Mouse (Mus musculus) liver, adult (tissue): ENCODE results near the gene Fcrlb.

Source experiments
- GATA4 ChIP-seq: IDR thresholded peaks from 2 replicates; pipeline ENCODE4 v1.6.1; 2014; ENCODE audit warnings: mild to moderate bottlenecking, low read length; ENCODE audit not compliant: insufficient replicate concordance

Gene Fcrlb

DNA sequence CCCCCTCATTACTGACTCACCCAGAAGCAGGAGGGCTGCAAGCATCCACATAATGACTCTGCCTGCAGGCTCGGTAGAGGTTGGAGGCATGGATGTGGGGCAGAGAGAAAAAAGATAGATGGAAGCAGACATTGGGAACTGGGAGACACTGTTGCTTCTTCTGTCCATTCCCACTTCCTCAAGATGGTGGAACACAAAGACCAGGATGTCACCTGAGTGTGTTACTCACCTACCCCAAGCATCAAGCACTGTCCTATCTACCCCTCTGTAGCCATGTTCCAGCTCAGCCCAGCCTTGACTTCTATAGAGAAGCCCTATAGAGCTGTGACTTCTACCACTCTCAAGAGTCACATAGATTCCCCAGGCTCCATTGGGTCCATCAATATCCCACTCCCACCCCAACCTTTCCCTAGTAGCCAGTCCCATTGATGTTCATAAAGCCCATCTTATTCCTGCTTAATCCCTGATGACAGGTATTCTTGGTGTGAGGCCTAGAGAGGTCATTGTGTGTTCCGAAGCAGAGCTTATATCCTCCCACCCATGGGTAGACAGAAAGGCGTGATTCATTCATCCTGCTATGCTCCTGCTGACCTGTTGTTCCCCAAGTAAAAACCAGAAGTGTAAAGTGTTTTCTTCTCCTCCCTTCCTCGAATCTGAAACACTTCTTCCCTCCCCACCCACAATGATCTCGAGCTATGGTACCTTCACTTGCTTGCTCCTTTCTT is at the start of gene Fcrlb:
Gene Fcrlb (minus strand): TSS at position 51 of the 725 bp plus-strand sequence.
- TF ChIP-seq GATA4: no peak

DNA sequence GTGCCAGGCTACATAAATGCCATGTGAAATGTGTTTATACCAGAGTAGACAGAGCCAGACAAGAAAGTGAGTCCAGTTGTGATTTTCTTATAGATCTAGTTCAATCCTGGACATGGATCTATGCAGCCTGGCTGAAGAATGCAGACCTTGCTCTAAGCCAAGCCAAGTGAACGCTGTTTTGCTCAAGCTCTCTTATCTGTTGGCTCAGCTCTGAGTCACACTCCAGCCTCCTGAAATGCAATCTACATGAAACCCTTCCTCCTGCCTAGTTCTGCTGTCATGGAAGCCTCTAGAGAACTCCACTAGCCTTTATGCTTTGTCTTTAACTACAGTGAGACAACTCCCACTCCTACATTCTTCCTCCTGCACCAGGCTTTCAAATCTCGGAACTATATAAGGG is 49.6 kb upstream of the Fcrlb start:
- TF ChIP-seq GATA4: peak; percentile 57; the same call in 1 of the 2 replicates

DNA sequence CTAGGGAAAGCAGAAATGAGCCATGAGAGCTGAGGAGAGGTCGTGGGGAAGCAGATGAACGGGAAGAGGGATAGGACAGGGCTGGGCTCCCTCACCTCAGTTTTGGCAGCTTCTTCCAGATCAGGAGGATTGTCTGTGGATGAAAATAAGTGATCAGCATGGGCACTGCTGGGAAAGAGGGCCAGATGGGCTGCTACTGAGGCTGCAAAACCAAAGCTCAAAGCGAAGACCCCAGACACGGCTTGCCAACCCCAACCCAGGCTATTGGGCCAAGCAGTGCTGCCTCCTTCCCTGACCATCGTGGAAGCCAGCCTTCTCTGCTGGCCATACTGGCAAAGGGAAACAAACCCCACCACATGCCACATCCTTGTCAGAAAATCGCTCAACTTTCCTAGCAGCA is 48.4 kb upstream of the Fcrlb start:
- TF ChIP-seq GATA4: no peak

DNA sequence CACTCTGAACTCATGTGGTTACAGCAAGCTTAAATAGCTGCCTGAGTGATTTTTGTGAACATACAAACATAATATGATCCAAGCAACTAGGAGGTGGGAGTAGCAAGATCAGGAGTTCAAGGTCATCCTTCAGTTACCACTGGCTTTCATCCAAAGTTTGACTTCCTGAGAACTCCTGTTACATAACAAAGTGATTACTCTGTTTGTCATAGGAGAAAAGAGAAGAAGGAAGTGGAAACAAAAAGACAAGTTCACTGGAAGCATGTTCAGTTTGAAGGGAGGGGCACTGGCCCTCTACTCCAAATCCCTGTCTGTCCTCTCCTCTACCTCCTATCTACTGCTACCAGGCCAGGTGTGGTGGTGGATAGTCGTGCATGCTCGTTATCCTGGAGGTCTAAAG is 47.0 kb upstream of the Fcrlb start:
- TF ChIP-seq GATA4: no peak

DNA sequence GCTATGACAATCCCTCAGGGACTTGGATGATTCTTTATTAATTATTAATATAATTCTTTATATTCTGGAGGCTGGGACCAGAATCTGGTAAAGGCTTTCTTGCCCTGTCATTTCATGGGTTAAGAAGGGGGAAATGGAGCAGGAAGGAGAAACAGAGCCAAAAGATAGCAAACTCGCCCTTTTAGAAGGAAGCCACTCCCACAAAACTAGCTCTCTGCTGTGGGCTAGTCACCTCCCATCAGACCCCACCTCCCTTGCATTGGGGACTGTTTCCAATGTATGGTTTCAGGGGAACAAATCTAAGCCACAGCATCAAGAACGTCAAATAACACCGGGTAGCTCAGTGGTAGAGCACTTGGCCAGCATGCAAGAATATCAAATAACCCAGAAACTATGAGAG is 45.5 kb upstream of the Fcrlb start:
- peak; percentile 39; the same call in 1 of the 2 replicates for TF ChIP-seq GATA4

DNA sequence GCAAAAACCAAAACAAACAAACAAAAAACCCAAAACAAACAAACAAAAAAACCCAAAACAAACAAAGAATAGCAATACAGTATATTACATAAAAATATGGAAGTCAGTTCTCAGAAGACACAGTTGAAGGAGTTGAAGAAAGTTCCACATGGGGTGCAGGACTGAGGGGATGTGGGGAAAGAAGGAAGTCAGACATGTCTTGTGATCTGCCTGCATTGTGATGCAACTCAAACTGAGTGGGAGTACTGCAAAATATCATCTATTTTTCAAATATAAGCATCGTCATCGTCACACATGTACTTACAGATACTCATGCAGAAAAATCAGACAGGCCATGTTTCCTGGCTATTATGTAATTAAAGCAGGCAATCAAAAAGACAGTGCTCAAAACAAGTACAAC is 40.5 kb upstream of the Fcrlb start:
- no peak for TF ChIP-seq GATA4

DNA sequence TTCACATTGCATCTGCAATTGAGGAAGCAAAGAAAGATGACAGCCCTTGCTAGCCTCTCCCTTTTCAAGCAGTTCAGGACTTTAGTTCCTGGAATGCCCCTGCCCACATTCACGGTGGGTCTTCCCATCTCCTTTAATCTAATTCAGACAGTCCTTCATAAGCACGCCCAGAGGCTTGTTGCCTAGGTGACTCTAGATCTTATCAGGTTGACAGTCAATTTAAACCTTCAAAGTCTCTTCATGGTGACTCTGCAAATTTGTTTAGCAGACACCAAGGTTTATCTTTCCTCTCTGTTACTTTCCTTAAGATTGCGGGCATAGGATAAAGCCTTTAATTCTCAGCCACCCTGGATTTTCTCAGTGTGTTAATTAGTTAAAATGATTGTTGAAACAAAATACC is 38.0 kb upstream of the Fcrlb start:
- no peak for TF ChIP-seq GATA4

DNA sequence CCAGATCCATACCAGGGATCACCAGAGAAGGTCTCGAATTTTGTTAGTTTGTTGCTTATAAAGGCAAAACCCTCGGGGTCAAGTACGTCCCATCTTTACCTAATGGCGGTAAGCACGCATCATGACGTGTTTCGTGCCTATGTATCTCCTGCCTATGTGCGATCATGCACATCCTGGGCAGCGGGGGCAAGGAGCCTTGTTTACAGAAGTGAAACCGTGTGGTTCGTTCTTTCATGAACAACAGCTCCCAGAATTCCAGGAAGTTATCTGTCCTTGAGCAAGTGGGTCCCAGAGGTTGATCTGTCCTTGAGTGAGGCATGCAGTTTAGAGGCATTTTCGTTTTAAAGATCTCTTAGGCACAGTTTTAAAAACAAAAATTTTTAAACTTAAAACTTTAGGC is 26.5 kb upstream of the Fcrlb start:
- no peak for TF ChIP-seq GATA4

DNA sequence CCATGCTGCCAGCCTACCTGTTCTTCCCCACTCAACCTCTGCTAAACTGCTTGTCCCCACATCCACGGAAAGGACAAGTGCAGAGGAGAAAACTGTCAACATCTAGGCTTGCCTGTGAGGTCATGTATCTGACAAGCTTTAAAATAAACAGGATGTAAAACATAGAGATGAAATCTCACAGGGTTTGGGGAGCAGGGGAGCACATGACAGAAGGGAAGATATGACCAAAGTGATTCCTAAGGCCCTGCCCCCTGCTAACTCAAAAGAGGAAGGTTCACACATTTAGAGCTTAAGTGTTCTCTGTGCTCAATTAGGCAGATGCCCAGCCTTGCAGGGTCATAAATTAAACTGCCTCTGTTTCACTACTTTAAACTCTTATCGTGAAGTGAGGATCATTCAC is 21.6 kb upstream of the Fcrlb start:
- TF ChIP-seq GATA4: no peak

DNA sequence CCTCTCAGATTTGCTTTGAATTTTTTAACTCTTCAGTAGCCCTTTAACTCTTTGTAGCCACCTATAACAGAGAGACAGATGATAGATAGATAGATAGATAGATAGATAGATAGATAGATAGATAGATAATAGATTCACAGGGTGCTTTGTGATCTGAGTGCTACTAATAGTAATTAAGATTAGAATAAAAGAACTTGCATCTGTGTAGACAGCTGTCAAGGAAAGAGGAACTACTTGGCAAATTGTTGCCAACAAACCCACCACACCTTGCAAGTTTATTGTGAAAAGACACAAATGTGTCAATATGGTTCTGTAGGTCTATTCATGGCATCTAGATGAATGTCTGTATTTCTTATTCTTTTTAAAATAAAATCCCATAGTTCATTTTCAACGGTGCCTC is 21.2 kb upstream of the Fcrlb start:
- no peak for TF ChIP-seq GATA4

DNA sequence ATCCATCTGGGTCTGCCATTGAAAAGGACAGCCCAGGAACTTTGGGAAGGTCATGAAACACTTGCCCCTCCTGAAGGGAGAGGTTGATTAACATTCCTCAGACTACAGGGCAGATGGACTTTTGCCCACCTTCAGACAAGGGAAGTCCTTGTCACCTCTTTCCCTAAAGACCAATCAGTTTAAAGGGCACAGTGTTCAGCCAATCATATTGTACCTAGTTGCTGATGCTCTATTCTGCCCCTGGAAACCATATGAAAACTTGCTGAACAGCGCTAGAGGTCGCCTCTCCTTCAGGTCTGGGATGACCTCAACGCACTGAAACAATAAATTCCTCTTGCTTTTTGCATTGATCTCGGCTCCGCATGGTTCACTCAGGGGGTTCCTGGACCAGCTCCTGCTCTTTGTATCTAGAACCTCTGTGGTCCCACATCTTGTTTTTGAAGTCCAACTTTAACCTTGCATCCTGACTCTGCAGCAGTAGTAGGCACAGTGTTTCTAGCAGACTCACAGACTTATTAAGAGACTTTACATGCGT is 20.7 kb upstream of the Fcrlb start:
- TF ChIP-seq GATA4: no peak

DNA sequence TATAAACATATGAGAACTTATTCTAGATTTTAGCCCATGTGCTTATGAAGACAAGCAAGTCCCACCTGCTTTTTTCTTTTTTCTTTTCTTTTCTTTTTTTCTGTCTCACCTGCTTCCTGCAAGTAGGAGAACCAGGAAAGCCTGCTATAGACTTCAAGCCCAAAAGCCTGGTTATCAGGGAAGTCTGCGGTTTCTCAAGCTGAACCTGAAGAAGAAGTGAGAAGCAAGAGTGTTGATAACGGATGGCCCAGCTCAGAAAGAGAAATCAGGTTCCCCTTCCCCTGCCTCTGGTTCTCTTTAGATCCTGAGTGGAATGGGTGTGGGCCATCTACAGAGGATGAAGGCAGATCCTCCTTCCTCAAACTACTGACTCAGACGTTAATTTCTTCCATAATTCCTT is 19.3 kb upstream of the Fcrlb start:
- TF ChIP-seq GATA4: no peak

DNA sequence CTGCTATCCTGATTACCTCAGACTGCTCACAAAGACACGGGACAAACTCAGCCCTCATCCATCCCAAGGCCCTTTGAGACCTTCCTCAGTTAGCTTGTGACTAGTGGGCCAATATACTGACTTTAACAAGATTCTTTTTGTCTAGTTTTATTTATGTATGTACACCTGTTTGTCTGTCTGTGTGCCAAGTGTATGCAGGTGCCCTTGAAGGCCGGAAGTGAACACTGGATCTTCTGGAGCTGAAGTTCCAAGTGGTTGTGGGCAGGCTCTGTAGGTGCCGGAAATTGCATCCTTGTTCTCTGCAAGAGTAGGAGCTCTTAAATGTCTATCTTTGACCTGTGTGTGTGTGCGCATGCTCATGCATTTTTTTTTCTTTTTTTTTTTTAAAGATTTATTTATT is 16.5 kb upstream of the Fcrlb start:
- TF ChIP-seq GATA4: no peak

DNA sequence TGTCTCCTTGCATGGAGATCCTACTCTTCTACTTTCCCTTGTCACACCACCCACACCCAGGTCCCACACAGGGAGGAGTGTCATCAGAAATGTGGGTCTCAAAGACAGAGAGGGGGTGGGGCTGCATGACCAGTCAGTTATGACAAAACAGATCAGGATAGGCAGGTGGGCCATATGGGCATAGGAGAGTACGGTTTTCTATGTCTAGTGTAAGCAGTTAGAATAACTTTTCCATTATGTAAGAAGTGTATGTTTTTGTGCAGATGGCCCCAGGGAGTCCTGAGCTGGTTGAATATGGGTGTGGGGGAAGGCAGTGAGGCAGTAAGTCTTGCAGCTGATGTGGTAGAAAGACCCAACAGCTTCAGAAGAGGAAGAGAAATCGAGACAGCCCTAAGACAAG is 15.7 kb upstream of the Fcrlb start:
- TF ChIP-seq GATA4: no peak

DNA sequence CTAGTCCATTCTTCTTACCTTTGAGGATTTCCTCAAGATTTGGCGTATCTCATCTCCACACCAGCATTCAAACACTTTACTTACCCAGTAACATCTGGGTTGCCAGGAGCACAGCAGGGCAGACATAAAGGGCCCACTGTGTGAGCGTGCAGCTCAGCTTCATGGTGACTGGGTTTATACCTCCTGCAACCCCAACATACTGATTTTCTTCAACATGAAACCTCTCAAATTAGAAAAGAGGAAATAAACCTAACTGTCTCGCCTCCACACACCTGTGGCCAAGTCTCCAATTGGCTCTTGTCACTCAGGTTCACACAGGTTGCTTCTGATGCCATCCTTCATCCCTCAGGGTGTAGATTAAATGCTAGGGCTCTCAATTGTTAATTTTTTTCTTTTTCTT is 14.6 kb upstream of the Fcrlb start, which contains the start of gene Fcrla:
Gene Fcrla (minus strand): TSS at position 206 of the 400 bp plus-strand sequence.
- TF ChIP-seq GATA4: no peak

DNA sequence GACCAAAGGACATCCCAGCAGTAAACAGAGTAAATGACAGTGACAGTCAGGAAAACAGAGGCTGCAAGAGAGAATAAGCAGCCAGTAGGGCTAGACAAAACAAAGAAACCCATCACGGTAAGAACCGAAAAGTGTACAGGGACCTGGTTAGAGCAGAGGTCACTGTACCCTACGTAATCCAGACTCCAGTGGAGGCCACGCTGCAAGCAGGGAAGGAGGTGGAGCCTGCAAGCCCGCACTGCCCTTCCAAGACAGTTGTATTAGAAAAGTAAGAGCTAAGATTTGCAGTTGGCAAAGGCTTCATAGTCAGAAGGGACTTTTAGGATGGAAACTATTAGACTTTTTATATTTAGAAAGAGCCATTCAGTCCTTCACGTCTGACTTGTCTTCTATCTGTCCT is 14.2 kb upstream of the Fcrlb start:
- TF ChIP-seq GATA4: no peak

DNA sequence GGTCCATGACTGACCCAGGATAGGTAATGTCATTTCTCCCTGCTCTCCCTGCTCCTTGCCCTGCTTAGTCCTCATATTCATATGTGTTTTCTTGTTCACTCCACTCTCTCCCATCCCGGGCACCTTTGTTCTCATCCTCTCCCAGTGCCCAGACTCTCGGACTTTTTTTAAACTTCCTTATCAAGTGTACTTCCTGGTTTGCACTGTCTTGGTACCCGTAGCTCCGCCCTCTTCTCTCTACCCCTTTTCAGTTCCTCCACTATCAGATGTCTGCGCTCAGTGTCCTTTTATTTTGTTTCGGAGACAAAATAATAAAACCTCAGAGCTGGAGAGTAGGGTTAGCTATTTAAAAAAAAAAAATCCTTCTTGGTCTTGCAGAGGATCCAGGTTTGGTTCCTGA is 11.7 kb upstream of the Fcrlb start:
- peak; percentile 24; the same call in 1 of the 2 replicates for TF ChIP-seq GATA4

DNA sequence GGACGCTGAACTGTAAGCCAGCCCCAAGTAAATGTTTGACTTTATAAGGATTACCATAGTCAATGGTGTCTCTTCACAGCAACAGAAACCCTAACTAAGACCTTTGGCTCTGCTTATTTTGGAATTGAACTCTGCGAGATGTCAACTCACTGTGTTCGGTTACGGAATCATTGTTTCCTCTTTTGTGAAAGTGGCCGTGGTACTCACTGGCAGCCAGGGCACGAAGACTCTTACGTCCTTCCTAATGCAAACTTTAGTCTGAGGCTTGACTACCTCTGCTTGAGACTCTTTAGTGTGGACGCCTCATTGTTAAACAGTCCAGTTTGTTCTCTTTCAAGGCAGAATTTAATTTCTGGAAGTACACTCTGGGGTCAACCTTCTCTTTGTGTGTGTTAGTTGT is 6.6 kb upstream of the Fcrlb start:
- TF ChIP-seq GATA4: no peak

DNA sequence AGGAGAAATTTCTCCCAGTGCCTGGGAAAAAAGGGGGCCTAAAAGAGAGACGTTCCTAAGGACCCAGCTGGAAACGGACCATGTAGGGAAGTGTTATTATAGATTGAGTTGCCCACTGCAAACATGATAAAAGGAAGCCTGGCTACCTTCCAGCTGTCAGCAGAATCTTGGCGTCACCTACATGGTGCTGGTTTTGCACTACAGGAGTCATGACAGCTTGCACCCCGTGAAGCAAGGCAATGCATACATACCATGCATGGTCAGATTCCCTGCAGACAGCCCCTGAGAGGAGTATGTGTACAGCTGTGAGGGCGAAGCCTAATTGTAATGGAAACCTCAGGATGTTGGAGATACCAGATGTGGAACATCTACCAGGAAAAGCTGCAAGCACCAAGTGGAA is 2.9 kb upstream of the Fcrlb start:
- no peak for TF ChIP-seq GATA4
